Mouse (Mus musculus) embryonic facial prominence, embryonic 12.5 days (tissue): ENCODE data around the gene Tbx5. TPM values are rescaled to one million over a fixed set of nuclear protein-coding genes. Genes with fewer than 3 reads are reported as not detected.
"Not testable (repeated sequence)": the region's sequence is repeated elsewhere in the genome, so short reads cannot be mapped to it uniquely, and the experiment has no call there.

ENCODE experiments used
- ATAC-seq: fragments of 200-750 bp; cut with Nextera tagmentation; 2 replicates; pipeline ENCODE4 v1.8.0; 2017; ENCODE audit not compliant: insufficient number of reproducible peaks, insufficient read depth, low FRiP score, low TSS enrichment
- H3K27ac ChIP-seq: fragments of 300-500 bp; sonication (generic); 2 replicates; pipeline ENCODE4 v1.5.1; 2016; ENCODE audit warnings: mild to moderate bottlenecking
- H3K27me3 ChIP-seq: fragments of 300-500 bp; sonication (generic); 2 replicates; pipeline ENCODE4 v1.6.1; 2016; ENCODE audit warnings: mild to moderate bottlenecking, moderate library complexity
- H3K36me3 ChIP-seq: fragments of 300-500 bp; sonication (generic); 2 replicates; pipeline ENCODE4 v1.6.1; 2016; ENCODE audit warnings: mild to moderate bottlenecking
- H3K4me1 ChIP-seq: fragments of 300-500 bp; sonication (generic); 2 replicates; pipeline ENCODE4 v1.6.1; 2016
- H3K4me2 ChIP-seq: fragments of 300-500 bp; sonication (generic); replicated peaks from 2 replicates; pipeline ENCODE4 v1.6.1; 2016; ENCODE audit warnings: mild to moderate bottlenecking, moderate library complexity
- H3K4me3 ChIP-seq: fragments of 300-500 bp; sonication (generic); 2 replicates; pipeline ENCODE4 v1.5.1; 2016; ENCODE audit warnings: mild to moderate bottlenecking
- H3K9ac ChIP-seq: fragments of 300-500 bp; sonication (generic); 2 replicates; pipeline ENCODE4 v1.6.1; 2016; ENCODE audit warnings: mild to moderate bottlenecking, moderate library complexity
- H3K9me3 ChIP-seq: fragments of 300-500 bp; sonication (generic); 2 replicates; pipeline ENCODE4 v1.6.1; 2016; ENCODE audit warnings: mild to moderate bottlenecking, moderate library complexity
- WGBS: fragments of 180-500 bp; shearing (Covaris S2); methylation state at CpG from one replicate; pipeline ENCODE4 v1.1.7; 2016; 5-methylcytosine and 5-hydroxymethylcytosine counted together
- polyA plus RNA-seq: library from polyadenylated mRNA; unstranded; fragments of >200 nt; fragmentation: Nextera tagmentation; extraction: Ambion mirVana; gene quantifications from 2 replicates; pipeline ENCODE4 v1.2.1, GENCODE M21; 2016

Gene Tbx5
- polyA plus RNA-seq, 1 experiment from 2014 or later = 2.3 TPM

DNA sequence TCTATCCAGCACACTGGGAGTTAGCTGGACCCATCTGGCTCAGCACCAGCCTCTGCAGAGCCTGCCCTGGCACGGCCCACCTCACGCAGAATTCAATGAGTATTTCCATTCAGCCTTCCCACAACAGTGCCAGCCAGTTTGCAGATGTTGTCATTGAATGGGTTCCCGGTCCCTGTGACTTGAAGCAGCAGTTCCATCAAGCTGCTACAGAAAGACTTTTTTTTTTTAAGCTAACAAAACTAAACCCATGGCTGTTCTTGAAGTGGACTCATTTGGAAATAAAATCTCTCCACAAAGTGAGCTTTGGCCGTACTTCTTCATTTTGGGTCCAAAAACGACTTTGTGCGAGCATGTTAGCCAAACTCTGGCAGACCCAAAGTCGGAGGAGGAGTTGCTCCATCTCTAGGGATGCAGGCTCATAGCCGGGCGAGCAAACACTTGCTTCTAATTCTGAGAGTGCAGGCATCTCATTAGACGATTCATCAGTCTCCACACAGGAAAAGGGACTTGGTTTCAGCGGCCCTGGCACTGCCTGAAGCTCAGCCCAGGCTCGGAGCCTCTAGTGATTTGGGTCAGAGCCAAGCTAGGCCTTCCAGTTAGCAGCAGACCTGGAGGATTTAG is 84.2 kb downstream of the Tbx5 start:
- Histone ChIP-seq H3K4me2 (no peak overlapping the region), H3K27ac (no peak overlapping the region)
- 77% methylated on average over 12 of the region's 12 CpGs for WGBS

GRCm38 (mm10) chr5:119918381-119918780 is 85.9 kb downstream of the Tbx5 start:
- H3K27ac ChIP-seq, H3K4me1 ChIP-seq, H3K27me3 ChIP-seq, ATAC-seq, H3K9me3 ChIP-seq, H3K4me3 ChIP-seq, H3K36me3 ChIP-seq, H3K9ac ChIP-seq, H3K4me2 ChIP-seq: not testable (repeated sequence)
- 91% methylated on average over 1 of the region's 1 CpGs for WGBS

More for the DNA sequence above, 84.2 kb downstream of the Tbx5 start:
- Histone ChIP-seq H3K9me3 (0 out of 2 replicates have a peak, but pooled peaks cover 3% of the 10 kb centered on the region), H3K9ac (no peak overlapping the region), H3K27me3 (no peaks in the 10 kb centered on the region), H3K4me3 (no peak overlapping the region), H3K4me1 (no peaks in the 10 kb centered on the region), H3K36me3 (no peaks in the 10 kb centered on the region)
- ATAC-seq = no peak

DNA sequence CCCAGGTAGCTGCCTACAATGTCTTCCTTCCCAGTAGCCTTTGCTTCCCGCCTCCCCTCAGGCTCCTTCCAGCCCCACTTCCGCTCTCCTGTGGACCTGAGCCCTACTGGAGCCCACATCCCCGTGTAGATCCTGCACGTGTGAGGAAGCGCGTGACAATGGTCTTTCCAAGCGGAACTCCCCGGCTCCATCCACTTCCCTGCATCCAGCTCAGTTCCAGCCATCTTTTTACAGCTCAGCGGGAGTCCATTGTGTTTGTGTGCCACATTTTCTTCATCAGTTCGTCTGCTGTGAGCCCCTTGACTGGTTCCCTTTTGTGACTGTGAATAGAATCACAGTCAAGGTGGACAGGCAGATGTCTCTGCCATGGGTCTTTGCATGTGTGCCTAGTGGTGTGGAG is 88.5 kb downstream of the Tbx5 start:
- H3K4me1 ChIP-seq = no peaks in the 10 kb centered on the region
- H3K4me3 ChIP-seq = no peak overlapping the region
- no peaks in the 10 kb centered on the region for H3K36me3 ChIP-seq
- no peak for ATAC-seq
- H3K9ac ChIP-seq = no peak overlapping the region
- no peaks in the 10 kb centered on the region for H3K27me3 ChIP-seq
- WGBS = 72% methylated on average over 10 of the region's 10 CpGs
- H3K27ac ChIP-seq = no peak overlapping the region
- H3K9me3 ChIP-seq = no peaks in the 10 kb centered on the region
- no peak overlapping the region for H3K4me2 ChIP-seq

DNA sequence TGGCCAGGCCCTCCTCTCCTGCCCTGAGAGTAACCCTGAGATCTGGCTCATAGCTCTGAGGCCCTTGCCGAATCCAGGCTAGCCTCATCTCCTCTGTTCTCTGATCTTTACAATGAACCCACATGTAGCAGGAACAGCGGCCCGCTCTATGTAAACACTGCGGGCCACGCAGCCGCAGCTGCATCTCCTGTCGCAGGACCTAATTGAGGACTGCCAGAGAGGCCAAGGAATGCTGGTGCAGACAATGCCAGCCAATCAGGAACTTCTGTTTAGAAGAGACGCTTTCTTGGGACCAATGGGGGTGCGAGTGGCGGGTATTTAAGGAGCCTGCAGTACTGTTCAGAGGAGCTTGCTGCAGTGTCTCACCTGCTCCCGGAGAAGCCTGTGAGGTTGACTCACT is 89.8 kb downstream of the Tbx5 start:
- Histone ChIP-seq H3K36me3 (no peaks in the 10 kb centered on the region), H3K27ac (no peak overlapping the region), H3K4me3 (no peak overlapping the region), H3K27me3 (no peaks in the 10 kb centered on the region), H3K9me3 (no peaks in the 10 kb centered on the region), H3K4me1 (no peaks in the 10 kb centered on the region), H3K9ac (no peak overlapping the region), H3K4me2 (no peak overlapping the region)
- no peak for ATAC-seq
- WGBS = 54% methylated on average over 11 of the region's 11 CpGs

Other genes with a start within 250 kb of the Tbx5 start
- 59.5 and 65.3 TPM in 2 replicates for gene Tbx3, start 162.0 kb upstream of the Tbx5 start, polyA plus RNA-seq